Mouse (Mus musculus) adrenal gland, postnatal 25 days (tissue): ENCODE measurements around the gene Bmpr1b. TPM values are rescaled to one million over a fixed set of nuclear protein-coding genes. Genes with fewer than 3 reads are reported as not detected.
A peak's percentile ranks its signal among the peaks of the same experiment; 100 is the strongest.

ENCODE experiments used
- DNase-seq: peaks from one replicate; pipeline ENCODE4 v3.0.0; 2021; ENCODE audit warnings: mixed read lengths
- total RNA-seq: library from RNA; stranded (reverse); gene quantifications from 2 replicates; pipeline ENCODE4 v1.2.3, GENCODE M21; 2021

Bmpr1b gene
- total RNA-seq, 1 experiment from 2014 or later = 1.2 TPM

GRCm38 (mm10) chr3:142034160-142034559, 135.1 kb downstream of the Bmpr1b start:
- DNase-seq = no peak

GRCm38 (mm10) chr3:142019716-142020115, 149.5 kb downstream of the Bmpr1b start:
- no peak for DNase-seq

- no peak for DNase-seq
These were observed 184.7 kb downstream of the Bmpr1b start for GRCm38 (mm10) chr3:141984548-141984947.

- no peak for DNase-seq
These were observed 187.4 kb downstream of the Bmpr1b start for GRCm38 (mm10) chr3:141981613-141982432.

GRCm38 (mm10) chr3:141966244-141966643, 203.0 kb downstream of the Bmpr1b start:
- no peak for DNase-seq

- no peak for DNase-seq
These were observed 216.3 kb downstream of the Bmpr1b start for GRCm38 (mm10) chr3:141952931-141953330.

GRCm38 (mm10) chr3:141950642-141951041, 218.6 kb downstream of the Bmpr1b start:
- no peak for DNase-seq

- DNase-seq = no peak
These were observed 220.7 kb downstream of the Bmpr1b start for GRCm38 (mm10) chr3:141948506-141948905.

GRCm38 (mm10) chr3:141948096-141948495, 221.1 kb downstream of the Bmpr1b start:
- no peak for DNase-seq

- no peak for DNase-seq
These were observed 222.4 kb downstream of the Bmpr1b start for GRCm38 (mm10) chr3:141946846-141947245.

GRCm38 (mm10) chr3:141943317-141943742, 225.9 kb downstream of the Bmpr1b start:
- no peak for DNase-seq

- DNase-seq = no peak
These were observed 229.0 kb downstream of the Bmpr1b start for GRCm38 (mm10) chr3:141940207-141940606.

GRCm38 (mm10) chr3:141936594-141937272, 232.5 kb downstream of the Bmpr1b start:
- no peak for DNase-seq

GRCm38 (mm10) chr3:141932956-141933355, 236.3 kb downstream of the Bmpr1b start:
- DNase-seq = peak; percentile 5

- DNase-seq = no peak
These were observed 237.7 kb downstream of the Bmpr1b start for GRCm38 (mm10) chr3:141931372-141932092.

- DNase-seq = no peak
These were observed 245.8 kb downstream of the Bmpr1b start for GRCm38 (mm10) chr3:141923442-141923841.

GRCm38 (mm10) chr3:141921161-141921560, 248.1 kb downstream of the Bmpr1b start:
- no peak for DNase-seq

GRCm38 (mm10) chr3:141919661-141920060, 249.6 kb downstream of the Bmpr1b start:
- no peak for DNase-seq

GRCm38 (mm10) chr3:141917166-141917565, 252.1 kb downstream of the Bmpr1b start:
- DNase-seq = no peak

- DNase-seq = no peak
These were observed 253.2 kb downstream of the Bmpr1b start for GRCm38 (mm10) chr3:141915995-141916394.

- DNase-seq = no peak
These were observed 254.6 kb downstream of the Bmpr1b start for GRCm38 (mm10) chr3:141914588-141914987.

GRCm38 (mm10) chr3:141909136-141909535, 260.1 kb downstream of the Bmpr1b start:
- DNase-seq = no peak
